Mouse (Mus musculus) heart, postnatal 0 days (tissue): ENCODE data around the gene Reep1.

Source experiments
- CTCF ChIP-seq: IDR thresholded peaks from 2 replicates; pipeline ENCODE4 v1.5.1; 2016; ENCODE audit warnings: antibody characterized with exemption, control low read depth, low read depth
- EP300 ChIP-seq: IDR thresholded peaks from 2 replicates; pipeline ENCODE4 v1.6.1; 2016; ENCODE audit warnings: antibody characterized with exemption, low read depth

- no peak for TF ChIP-seq EP300
- no peak for TF ChIP-seq CTCF
Observed at GRCm38 (mm10) chr6:71715006-71715405, 7.6 kb downstream of the Reep1 start.
